Mouse (Mus musculus): ENCODE results near the gene Hadhb. TPM values are rescaled to one million over a fixed set of nuclear protein-coding genes. Genes with fewer than 3 reads are reported as not detected.

Hadhb gene
- total RNA-seq, 2 experiments from 2014 or later: 42.2 to 44.9 TPM

DNA sequence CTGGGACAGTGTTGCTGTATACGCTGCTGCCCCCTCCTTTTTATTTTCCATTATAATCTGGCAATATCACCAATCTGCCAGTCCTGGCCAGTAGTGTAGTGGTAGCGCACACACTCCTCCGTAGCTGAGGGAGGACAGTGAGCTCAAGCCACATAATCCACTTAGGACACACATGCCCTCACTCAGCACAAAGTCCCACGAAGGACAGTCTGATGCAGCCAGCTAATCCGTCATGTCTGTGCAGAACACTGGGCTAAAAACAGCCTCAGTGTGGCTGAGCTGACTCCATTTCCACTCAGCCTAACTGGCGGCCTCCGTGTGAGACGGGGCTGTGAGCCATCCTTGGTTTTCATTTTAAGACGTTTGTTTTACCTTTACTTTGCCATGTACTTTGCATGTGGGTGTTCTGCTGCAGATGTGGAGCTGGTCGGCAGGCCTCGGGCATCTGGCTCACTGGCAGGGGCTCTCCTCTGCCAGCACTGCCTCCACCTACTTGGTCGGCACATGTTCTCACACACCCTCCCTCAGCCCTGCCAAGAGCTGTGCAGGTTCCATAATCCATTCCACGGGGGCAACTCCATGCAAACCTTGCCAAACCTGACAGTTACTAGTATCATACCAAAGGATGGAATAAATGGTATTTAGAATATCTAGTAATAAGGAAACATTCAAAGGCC, 27.0 kb upstream of the Hadhb start:
- intact Hi-C loops (cut with DNase I): no loop called here
- DNase-seq: no peak

DNA sequence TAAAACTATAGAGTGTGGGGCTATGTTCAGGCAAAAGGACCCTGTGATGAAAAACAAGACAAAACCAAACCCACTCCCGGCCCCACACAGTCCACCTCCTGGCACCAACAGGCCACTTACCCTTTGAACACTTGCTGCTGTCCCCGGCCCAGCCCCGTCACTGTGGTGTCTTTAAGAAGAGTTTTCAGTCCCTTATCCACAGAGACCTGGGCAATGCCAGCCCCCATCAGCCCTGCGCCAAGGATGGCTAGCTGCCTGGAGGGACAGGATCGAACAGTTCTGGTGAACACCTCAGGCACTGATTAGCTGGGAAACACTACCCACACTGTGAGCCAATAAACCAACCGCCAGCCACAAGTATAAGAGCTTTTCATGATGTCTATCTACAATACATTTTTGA, 26.4 kb upstream of the Hadhb start:
- intact Hi-C loops (cut with DNase I): no loop called here
- DNase-seq: no peak

DNA sequence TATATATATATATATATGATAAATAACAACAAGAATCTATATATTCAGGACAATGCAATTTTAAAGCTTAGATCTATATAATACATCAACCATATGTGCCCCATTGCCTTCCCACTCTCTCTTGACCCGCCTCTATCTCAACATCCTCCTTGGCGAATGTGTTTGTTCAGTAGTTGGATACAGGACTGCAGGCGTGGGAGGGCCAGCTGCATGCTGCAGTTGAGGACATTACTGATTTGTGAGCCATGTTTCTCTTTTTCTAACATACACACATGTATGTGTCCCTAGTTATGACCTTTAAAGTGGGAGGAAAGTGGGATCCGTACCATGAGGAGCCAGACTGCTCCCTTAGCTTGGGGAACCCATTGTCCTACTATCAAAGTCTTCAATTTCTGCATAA, 23.8 kb upstream of the Hadhb start:
- intact Hi-C loops (cut with DNase I): no loop called here
- no peak for DNase-seq

DNA sequence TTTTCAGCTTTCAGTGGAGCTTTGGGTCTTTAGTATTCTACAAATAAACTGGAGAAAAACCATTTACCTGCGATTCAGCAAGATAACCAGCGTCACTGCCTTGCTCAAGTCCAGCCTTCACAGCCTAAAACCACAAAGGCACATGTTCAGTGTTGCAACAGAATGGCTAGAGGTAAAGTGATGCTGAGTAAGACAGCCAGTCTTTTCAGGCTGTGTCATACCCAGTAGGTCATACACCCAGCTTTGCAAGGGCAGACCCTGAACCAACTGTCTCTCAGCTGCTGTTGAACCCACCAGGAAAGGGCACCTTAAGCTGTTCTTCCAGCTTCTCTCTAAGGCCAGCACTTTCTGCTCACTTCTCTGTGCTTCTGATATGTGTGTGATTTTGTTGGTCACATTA, 22.9 kb upstream of the Hadhb start:
- DNase-seq: no peak
- intact Hi-C loops (cut with DNase I): no loop called here

DNA sequence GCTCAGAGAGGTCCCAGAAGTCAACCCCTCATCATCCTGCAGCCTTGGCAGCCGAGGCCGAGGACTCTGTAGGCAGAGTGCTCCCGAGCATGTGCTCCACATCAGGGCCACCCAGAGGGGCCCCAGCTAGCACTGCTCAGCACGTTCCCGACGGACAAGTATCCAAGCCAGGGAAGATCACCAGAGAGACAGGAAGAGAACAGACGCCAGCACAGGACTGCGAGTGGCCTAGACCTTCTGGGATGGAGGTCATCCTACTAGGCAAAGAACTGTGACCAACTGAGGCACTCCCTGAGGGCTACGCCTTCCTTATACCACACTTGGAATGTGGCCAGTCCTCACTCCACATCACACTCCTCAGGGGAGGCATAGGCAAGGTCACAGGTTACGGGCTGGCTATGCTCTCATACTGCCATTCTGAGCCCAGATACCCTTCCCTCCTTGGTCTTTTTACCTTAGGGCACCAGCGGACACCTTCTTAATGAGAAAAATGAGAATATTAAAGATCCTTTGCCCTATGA, 19.3 kb upstream of the Hadhb start:
- DNase-seq: no peak
- intact Hi-C loops (cut with DNase I): no loop called here

DNA sequence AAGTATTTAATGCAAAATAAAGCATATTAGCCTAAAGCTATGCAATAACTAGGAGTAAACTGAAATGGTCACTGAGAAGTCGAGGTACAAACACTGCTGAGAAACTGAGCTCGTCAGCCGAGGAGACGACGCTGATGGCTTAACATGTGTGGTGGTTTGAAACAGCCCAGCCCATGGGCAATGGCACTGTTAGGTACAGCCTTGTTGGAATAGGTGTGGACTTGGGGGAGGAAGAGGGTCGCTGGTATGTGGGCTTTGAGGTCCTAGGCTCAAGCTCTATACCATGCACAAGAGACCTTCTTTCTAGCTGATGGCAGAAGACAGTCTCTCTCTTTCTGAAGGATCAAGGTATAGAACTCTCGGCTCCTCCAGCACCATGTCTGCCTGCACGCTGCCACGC, 17.8 kb upstream of the Hadhb start:
- intact Hi-C loops (cut with DNase I): no loop called here
- no peak for DNase-seq

DNA sequence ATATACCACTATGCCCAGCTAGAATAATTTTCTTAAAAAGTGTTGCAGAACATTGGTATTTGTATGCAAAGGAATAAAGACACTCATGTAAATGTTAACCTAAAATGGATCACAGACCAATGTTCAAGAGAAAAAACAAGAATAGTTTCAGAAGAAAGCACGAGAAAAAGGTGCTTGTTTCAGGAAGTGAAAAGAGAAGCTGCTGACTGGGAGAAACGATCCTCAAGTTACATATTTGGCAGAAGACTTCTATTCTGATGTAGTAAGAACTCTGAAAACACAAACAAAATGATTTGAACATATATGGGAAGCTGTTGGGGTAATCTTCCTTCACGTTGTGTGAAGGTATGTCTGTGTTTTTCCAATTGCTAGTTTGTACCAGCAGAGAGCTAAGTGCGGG, 16.9 kb upstream of the Hadhb start:
- intact Hi-C loops (cut with DNase I): no loop called here
- no peak for DNase-seq

DNA sequence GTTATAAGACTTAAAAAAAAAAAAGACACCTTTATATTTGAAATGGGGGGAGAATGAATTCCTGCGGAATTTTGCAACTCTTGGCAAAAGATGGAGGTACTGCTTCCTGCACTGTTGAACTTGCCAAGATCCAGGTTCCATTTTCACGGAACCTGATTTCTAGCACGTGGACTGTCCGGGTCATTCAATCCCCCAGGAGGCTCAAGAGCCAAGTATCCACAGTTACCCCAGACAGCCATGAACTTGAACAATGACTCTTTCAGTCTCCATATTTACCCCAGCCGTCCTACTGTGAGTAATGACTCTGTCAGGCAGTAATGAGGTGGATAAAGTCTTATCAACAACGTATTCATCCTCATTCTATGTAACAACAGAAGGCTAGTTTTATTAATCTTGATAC, 8.5 kb upstream of the Hadhb start:
- intact Hi-C loops (cut with DNase I): no loop called here
- DNase-seq: no peak

DNA sequence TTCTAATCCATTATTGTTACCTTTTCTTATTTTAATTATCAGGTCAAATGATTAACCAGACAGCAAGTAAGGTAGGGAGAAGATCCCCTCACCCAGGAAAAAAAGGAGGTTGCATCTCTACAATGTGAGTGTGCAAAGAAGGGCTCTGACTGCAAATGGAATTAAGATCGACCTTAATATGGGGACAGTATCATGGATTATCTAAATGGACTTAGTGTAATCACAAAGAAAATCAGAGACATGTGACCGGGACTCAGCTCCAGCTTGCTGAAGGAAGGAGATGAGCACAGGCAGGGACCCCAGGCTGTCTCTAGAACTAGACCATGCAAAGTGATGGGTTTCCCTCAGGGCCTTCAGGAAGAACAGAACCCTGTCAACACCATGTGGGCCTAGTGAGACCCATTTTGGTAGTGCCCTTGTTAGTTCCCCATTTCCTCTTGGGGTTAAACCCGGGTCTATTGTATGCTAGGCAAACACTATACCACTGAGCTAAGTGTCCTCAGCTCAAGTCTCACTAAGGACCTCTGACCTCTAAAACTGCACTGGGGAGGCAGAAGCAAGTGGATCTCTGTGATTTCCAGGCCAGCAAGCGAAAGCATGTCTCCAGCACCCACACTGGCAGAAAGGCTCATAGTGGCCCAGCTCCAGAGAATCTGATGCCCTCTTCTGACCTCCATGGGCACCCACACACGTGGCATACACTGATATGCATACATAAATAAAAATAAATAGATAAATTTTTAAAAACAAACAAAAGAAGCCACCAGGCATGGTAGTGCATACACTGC, 6.7 kb upstream of the Hadhb start:
- DNase-seq: no peak
- intact Hi-C loops (cut with DNase I): no loop called here

DNA sequence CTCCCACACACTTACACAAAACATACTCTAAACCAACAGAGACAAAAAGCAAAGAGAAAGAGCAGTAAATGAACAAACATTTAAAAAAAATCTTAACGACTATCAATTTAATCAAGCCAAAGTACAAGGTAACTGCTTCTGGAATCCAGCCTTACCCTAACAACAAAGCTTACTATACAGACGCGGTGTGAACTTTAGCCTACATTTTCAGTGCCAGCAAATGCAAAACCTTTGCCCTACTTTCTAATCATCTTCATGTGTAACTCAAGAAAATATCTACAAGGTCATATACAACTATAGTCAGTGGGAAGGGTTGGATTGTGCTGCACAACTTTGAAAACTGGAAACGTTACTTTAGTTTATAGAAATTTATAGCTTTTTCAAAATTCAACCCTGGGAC, 3.0 kb upstream of the Hadhb start:
- intact Hi-C loops (cut with DNase I): no loop called here
- DNase-seq: no peak

DNA sequence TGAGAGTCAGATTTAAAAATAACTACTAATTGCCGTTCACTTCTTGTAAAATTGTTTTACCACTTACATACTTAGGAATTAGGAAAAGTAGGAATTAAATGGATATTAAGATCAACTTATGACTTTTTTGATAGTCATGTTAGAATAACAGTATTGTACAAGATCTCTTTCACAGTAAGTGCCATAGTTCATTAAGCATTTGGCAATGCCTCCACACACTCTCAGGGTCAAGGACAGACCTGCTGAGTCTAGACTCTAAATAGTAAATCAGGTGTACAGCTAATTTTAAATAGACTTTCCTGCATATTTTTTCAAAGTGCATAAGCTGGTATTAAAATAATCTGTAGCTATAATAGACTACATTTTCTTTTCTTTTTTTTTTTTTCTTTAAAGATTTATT, 2.6 kb upstream of the Hadhb start:
- intact Hi-C loops (cut with DNase I): no loop called here
- DNase-seq: no peak

DNA sequence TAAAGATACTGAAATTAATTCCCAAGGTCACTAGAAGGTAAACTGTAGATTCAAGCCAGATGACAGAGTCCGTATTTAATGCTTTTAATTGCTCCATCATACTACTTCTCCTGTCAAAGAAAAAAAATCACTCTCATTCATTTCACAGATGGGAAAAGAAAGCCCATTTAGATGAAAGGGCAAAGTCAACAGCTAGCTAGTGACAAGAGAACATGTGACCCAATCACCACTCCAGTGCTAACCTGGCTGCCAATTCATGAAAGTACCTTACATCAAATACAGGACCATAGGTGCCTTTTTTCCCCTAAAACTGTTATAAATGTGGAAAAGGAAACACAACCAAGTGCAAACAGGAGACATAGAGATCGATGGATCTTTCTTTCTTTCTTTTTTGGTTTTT, 1.8 kb upstream of the Hadhb start:
- no peak for DNase-seq
- intact Hi-C loops (cut with DNase I): no loop called here

DNA sequence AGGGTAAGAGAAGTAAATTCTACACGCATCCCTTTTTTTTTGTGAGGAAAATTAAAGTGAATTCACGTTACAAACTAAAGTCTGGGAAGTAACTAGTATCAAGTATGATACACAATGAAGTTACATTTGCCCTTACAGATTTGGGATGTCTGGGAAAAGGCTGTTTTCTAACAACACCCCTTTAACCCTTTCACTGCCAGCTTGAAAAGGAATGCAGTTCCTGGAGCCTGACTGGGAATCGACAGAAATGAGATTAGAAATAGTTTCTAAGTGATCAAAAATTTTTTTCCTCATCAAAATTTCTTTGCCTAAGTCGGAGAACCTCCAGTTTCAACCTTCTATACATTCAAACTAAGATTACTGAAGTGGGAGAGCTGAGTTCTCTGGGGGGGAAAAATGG, 1.0 kb upstream of the Hadhb start:
- intact Hi-C loops (cut with DNase I): no loop called here
- DNase-seq: no peak

DNA sequence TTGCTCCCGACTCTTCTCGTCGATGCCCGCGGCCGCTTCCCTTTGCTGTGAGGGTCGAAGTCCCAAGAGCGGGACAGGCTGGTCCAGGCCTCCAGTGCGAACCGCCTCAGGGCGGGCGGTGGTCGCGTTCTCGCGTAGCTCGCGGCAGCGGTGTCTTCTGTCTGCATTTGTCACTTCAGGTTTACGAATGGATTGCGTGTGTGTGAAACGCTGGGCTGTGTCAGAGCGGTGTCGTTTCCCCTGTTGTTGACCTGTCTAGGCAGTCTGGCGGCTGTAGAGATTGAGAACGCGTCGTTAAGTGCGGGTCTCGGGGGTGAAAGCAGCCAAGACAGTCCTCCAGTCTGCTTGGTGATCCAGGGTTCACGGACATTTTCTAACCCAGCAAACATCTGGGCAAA, 346 bp downstream of the Hadhb start:
- intact Hi-C loops (cut with DNase I): no loop called here

DNA sequence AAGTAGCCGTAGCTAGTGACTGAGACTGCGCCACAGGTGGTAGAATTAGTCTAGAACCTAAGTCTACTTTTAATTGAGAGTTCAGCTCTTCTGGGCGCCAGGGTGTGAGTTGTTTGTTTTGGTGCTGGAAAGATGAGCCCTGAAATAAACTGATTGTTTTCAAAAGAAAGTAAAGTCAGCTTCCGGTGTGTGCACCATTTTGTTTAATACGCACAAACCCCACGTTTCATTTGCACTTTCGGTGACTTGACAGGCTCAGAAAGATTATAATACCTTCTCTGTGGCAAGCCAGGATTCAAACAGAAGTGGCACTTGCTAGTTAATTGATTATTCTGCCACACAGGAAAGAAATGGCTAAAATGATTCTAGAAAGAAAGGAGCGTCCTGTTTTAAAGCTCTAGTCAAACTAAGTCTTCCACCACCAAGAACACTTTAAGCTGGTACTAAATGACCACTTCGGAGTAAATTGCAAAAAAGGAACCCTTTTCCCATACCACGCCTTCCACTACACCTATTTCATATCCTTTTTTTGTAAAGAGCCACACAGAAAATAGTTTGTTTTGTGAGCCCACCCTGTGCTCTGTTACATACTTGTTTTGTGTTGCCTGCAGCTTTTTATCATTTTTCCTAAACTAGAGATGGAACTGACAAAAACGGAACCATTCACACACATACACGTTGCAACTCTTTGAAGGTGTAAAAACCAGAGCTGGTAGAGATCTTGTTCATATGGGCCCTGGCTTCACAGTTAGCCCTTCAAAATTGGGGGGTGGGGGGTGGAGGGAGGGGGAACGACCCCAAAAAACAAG, 977 bp downstream of the Hadhb start:
- intact Hi-C loops (cut with DNase I): no loop called here
- DNase-seq: no peak

More for the DNA sequence above, 346 bp downstream of the Hadhb start:
- DNase-seq: no peak

DNA sequence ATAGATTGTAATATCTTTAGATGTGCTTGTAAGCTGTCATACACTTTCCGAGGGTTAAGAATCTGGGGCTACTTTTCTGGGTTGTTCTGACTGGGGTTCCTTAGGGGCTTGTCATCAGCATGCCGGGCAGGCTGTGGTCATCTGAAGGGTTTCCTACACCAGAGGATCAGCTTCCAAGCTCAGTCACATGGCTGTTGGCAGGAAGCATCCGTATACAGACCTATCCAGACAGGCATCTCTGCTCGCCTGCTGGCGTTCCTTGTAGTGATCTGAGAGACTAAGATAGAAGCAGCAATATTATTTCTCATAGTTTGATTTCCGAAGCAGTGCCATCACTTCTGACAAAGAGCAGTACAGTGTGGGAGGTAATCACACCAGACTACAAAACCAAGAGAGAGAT, 4.6 kb downstream of the Hadhb start:
- no peak for DNase-seq
- intact Hi-C loops (cut with DNase I): no loop called here

DNA sequence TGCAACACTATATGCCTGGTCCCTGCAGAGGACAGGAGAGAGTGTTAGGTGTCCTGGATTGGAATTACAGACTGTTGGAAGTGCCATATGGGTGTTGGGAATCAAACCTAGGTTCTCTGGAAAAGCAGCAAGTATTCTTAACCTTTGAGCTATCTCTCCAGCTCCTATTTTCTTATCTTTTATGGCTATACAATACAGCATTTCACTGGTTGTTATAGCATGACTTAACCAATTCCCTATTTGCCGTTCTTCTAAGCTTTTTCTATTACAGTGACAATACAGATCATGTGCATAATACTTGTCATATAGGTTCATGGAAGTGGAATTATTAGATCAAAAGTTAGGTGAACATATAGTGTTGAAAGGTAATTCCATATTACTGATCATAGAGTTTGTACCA, 6.8 kb downstream of the Hadhb start:
- intact Hi-C loops (cut with DNase I): no loop called here
- DNase-seq: no peak

DNA sequence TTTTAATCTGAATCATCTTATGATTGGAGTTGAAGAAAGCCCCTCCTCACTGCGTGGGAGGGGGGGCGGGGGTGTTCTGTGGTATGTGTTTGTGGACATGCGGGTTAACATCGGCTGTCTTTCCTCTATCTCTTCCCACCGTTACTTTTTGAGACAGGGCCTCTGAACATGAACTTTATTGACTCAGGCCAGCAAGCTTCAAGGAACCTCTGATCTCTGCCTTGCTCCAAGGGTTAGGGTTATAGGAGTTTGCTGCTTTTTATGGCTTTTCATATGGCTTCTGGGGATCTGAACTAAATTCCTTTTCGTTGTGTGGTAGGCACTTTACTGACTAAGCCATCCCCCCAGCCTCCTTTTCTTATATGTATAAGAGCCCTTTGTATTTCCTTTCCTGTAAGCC, 7.3 kb downstream of the Hadhb start:
- intact Hi-C loops (cut with DNase I): no loop called here
- no peak for DNase-seq

DNA sequence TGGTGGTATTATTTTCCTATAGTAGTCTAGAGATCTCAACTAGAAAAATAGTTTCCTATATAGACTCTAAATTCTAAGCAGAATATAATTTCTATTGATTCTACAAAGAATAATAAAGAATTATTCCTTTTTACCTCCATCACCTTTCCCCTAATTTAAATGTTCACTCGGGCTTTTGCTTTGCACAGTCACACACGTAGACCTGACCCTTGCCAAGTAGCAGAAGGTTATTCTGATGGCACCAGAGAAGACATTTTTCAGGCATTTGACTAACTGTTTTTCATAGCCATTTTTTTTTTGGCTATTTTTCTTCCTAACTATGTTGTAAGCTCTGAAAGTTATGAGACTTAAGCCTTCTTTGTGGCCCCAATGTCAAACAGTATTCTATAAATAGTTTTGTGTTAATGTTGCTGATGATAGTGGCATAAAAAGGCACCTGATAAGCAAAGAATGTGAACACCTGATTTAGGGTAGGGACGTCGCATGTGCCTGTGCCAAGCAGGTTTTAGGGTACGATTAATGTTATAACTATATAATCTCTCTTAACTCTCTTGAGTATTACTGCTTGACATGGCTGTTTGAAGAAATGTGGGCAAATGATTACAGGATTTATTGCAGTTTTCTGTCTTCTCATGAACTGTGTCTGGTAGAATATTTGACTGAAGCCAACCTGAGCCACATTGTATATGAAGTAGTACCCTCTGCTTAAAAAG, 10.3 kb downstream of the Hadhb start:
- intact Hi-C loops (cut with DNase I): no loop called here
- no peak for DNase-seq

DNA sequence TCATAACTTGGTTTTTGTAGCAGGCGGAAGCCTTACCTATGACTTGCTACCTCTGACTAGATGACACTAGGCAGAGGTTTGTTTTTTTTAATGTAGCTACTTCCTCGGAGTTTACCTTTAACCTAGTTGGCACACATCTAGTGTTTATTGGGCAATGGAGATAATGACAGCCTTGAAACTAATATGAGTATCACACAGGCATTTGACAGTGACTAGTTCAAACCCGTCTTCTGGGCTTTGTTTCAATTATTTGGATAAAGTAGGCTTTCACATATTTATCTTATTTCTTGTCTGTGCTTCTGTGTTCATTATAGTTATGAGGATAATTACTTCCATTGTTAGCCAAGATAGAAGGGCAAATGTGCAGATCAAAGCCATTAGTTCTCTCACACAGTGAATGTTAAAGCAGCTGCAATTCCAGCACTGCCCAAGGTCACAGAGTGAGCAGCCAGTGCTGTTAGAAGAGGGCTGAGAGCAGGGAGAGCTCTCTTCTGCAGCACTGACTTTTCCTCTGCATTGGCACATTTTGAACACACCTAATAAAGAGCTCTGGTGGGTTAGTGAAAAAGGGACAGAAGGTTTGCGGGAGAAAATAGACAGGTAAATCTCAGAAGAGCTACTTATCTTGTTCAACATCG, 15.4 kb downstream of the Hadhb start:
- intact Hi-C loops (cut with DNase I): no loop called here
- no peak for DNase-seq

DNA sequence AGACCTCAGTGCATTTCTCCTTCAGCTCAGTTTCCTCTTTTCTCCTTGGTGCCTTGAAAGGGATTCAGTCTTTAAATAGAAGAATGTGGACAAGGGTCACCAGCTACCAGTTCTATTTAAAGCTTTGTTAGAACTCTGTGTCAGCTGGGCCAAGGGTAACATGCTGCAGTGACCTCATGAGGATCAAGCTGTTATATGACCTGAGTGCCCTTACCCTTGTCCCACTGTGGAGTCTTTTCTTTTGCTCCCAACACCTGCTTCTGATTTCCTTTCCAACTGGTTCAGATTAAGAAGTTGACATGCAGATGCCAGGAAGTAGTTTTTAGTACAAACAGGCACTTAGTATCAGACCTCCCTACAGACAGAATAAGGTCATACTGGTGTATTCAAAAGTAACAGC, 17.1 kb downstream of the Hadhb start:
- intact Hi-C loops (cut with DNase I): no loop called here
- no peak for DNase-seq
